8 mouse cellular contexts compared by ENCODE assay signal in genomic region chr13:43498849-43499248, GRCm38 (mm10). TPM values are rescaled to one million over a fixed set of nuclear protein-coding genes. Genes with fewer than 3 reads are reported as not detected.
DNase-seq lines count a peak whose midpoint lies in the region; ATAC-seq and TF ChIP-seq lines count a peak whose summit lies in the region.

No protein-coding gene starts in this region.

- TF ChIP-seq POLR2A in lung, adult 2 months (IDR thresholded peaks at IDR 0.05; ENCODE audit: borderline replicate concordance, extremely low read depth, low read depth, low read length) = no peak

- TF ChIP-seq CTCF in lung, adult 2 months (IDR thresholded peaks at IDR 0.05; ENCODE audit: insufficient read depth, low read length) = no peak
- no peak for TF ChIP-seq CTCF in stomach, postnatal 0 days (IDR thresholded peaks at IDR 0.05; ENCODE audit: low read depth)

- no peaks in the 10 kb centered on the region for H3K36me3 ChIP-seq in stomach, postnatal 0 days (ENCODE audit: control insufficient read depth, insufficient read depth, low read length)
- no peaks in the 10 kb centered on the region for H3K36me3 ChIP-seq in liver, embryonic 11.5 days (ENCODE audit: control insufficient read depth, insufficient read depth, low read length)
- H3K36me3 ChIP-seq in midbrain, embryonic 15.5 days (replicated peaks) = no peaks in the 10 kb centered on the region

- no peak overlapping the region for H3K27ac ChIP-seq in stomach, postnatal 0 days (replicated peaks)
- no peak overlapping the region for H3K27ac ChIP-seq in liver, embryonic 11.5 days (ENCODE audit: low read depth, low read length)
- H3K27ac ChIP-seq in midbrain, embryonic 15.5 days = no peak overlapping the region

- H3K27me3 ChIP-seq in stomach, postnatal 0 days (ENCODE audit: control insufficient read depth, insufficient read depth, low read length) = no peaks in the 10 kb centered on the region
- H3K27me3 ChIP-seq in liver, embryonic 11.5 days (replicated peaks; ENCODE audit: control insufficient read depth, insufficient read depth, low read length) = no peaks in the 10 kb centered on the region
- H3K27me3 ChIP-seq in midbrain, embryonic 15.5 days (replicated peaks) = no peaks in the 10 kb centered on the region

- no peak overlapping the region for H3K9ac ChIP-seq in stomach, postnatal 0 days (ENCODE audit: low read length)
- H3K9ac ChIP-seq in liver, embryonic 11.5 days (ENCODE audit: low read depth, low read length) = no peak overlapping the region
- no peak overlapping the region for H3K9ac ChIP-seq in midbrain, embryonic 15.5 days

- ATAC-seq in stomach, postnatal 0 days (ENCODE audit: low FRiP score, low TSS enrichment) = peak; percentile 43; the same call in 1 of the 2 replicates
- no peak for ATAC-seq in liver, embryonic 11.5 days (replicated peaks; ENCODE audit: low FRiP score)
- ATAC-seq in midbrain, embryonic 15.5 days (replicated peaks) = no peak

- no peak overlapping the region for H3K4me2 ChIP-seq in stomach, postnatal 0 days (replicated peaks; ENCODE audit: low read depth)
- H3K4me2 ChIP-seq in liver, embryonic 11.5 days = no peak overlapping the region
- no peak overlapping the region for H3K4me2 ChIP-seq in midbrain, embryonic 15.5 days

- 50% methylated on average over 14 of the region's 14 CpGs for WGBS in lung, adult 2 months
- 39% methylated on average over 14 of the region's 14 CpGs for WGBS in stomach, postnatal 0 days
- WGBS in liver, embryonic 11.5 days = 79% methylated on average over 14 of the region's 14 CpGs
- 74% methylated on average over 14 of the region's 14 CpGs for WGBS in midbrain, embryonic 15.5 days

- DNase-seq in embryo, embryonic 11 days = peak; percentile 10
- DNase-seq in embryo, embryonic 9.5 days (ENCODE audit: extremely low spot score) = no peak
- peak; percentile 41 to 63 for DNase-seq in lung, adult 18-20 months
- DNase-seq in lung, adult 2 months = no peak
- peak; percentile 62 to 64 for DNase-seq in layer of hippocampus, adult 8-10 months (ENCODE audit: low spot score in 2 of 2)
- peak; percentile 26 for DNase-seq in stomach, postnatal 0 days (ENCODE audit: low spot score)
- no peak for DNase-seq in liver, embryonic 11.5 days (ENCODE audit: low spot score)

- H3K4me3 ChIP-seq in lung, adult 2 months (replicated peaks; ENCODE audit: extremely low read depth, low read depth, low read length) = no peak overlapping the region
- H3K4me3 ChIP-seq in stomach, postnatal 0 days (ENCODE audit: low read depth, low read length) = no peak overlapping the region
- no peak overlapping the region for H3K4me3 ChIP-seq in liver, embryonic 11.5 days (ENCODE audit: low read depth, low read length)
- no peak overlapping the region for H3K4me3 ChIP-seq in midbrain, embryonic 15.5 days

- no peak for TF ChIP-seq EP300 in stomach, postnatal 0 days (optimal IDR thresholded peaks at IDR 0.05)

- no peaks in the 10 kb centered on the region for H3K9me3 ChIP-seq in stomach, postnatal 0 days (ENCODE audit: control insufficient read depth, low read length)
- H3K9me3 ChIP-seq in liver, embryonic 11.5 days (ENCODE audit: control insufficient read depth, low read length) = 0 out of 2 replicates have a peak, but pooled peaks cover 3% of the 10 kb centered on the region
- H3K9me3 ChIP-seq in midbrain, embryonic 15.5 days = no peaks in the 10 kb centered on the region

- peaks cover 5% of the 10 kb centered on the region for H3K4me1 ChIP-seq in lung, adult 2 months (ENCODE audit: control insufficient read depth, insufficient read depth, low read length)
- H3K4me1 ChIP-seq in stomach, postnatal 0 days (replicated peaks; ENCODE audit: control insufficient read depth, insufficient read depth) = no peaks in the 10 kb centered on the region
- 0 out of 2 replicates have a peak, but pooled peaks cover 4% of the 10 kb centered on the region for H3K4me1 ChIP-seq in liver, embryonic 11.5 days (replicated peaks; ENCODE audit: control insufficient read depth, insufficient read depth, low read length)
- peaks cover 10% of the 10 kb centered on the region for H3K4me1 ChIP-seq in midbrain, embryonic 15.5 days

RNA-seq across cellular contexts. Expression of gene Ranbp9, which starts 17.8 kb away (rescaled TPM):
- polyA plus RNA-seq in lung, adult 2 months (2012; rRNA removed) = 17.1 and 17.7 TPM in 2 replicates
- total RNA-seq in layer of hippocampus, adult 8-10 months (2022) = 100 to 1,000 TPM in 2 of 4 experiments, 10 to 100 TPM in 2; 89.6 to 111 (median 99.4) TPM
- polyA plus RNA-seq in stomach, postnatal 0 days (2015; fragmentation: Nextera tagmentation; extraction: Ambion mirVana) = 7.1 and 7.9 TPM in 2 replicates
- 6.3 and 7.1 TPM in 2 replicates for polyA plus RNA-seq in liver, embryonic 11.5 days (2014; fragmentation: Nextera tagmentation; extraction: Ambion mirVana)
- polyA plus RNA-seq in midbrain, embryonic 15.5 days (2015; fragmentation: Nextera tagmentation; extraction: Ambion mirVana) = 11.5 and 13.3 TPM in 2 replicates

Comparison
In these comparisons a context has a peak if more than half of its experiments do, and no peak if none do; other contexts are left out.
1. DNase-seq: peak in embryo, embryonic 11 days (single experiment), lung, adult 18-20 months (2 of 2), layer of hippocampus, adult 8-10 months (2 of 2) and stomach, postnatal 0 days (single experiment); none in embryo, embryonic 9.5 days (single experiment), lung, adult 2 months (single experiment) and liver, embryonic 11.5 days (single experiment).